Mouse (Mus musculus) ES-Bruce4 (cell line): ENCODE measurements around the gene Txk.

Source experiments
- CTCF ChIP-seq: IDR thresholded peaks from one replicate; pipeline ENCODE4 v1.8.1; 2011; ENCODE audit warnings: low read depth, low read length
- EP300 ChIP-seq: IDR thresholded peaks from 2 replicates; pipeline ENCODE4 v1.6.1; 2011; ENCODE audit warnings: low read depth, low read length; ENCODE audit not compliant: insufficient read depth
- POLR2A ChIP-seq: IDR thresholded peaks from one replicate; pipeline ENCODE4 v1.8.1; 2011; ENCODE audit warnings: low read length; ENCODE audit not compliant: insufficient read depth

- TF ChIP-seq EP300 (no peak), POLR2A (no peak), CTCF (no peak)
Measured at GRCm38 (mm10) chr5:72725404-72725803, 27.2 kb downstream of the Txk start.
